Mouse (Mus musculus) megakaryocyte, embryonic 14.5 days (primary cell): ENCODE data around the gene Csk. TPM values are rescaled to one million over a fixed set of nuclear protein-coding genes. Genes with fewer than 3 reads are reported as not detected.

ENCODE experiments used
- H3K27me3 ChIP-seq: replicated peaks from 2 replicates; pipeline ENCODE3; 2012; ENCODE audit warnings: inconsistent platforms
- H3K36me3 ChIP-seq: replicated peaks from 2 replicates; pipeline ENCODE3; 2012; ENCODE audit warnings: low read length, inconsistent platforms, mixed read lengths
- H3K4me1 ChIP-seq: 2 replicates; pipeline ENCODE4 v1.6.1; 2012; ENCODE audit warnings: inconsistent platforms
- H3K4me3 ChIP-seq: replicated peaks from 2 replicates; pipeline ENCODE3; 2012; ENCODE audit warnings: moderate library complexity, mild to moderate bottlenecking, inconsistent platforms
- H3K9me3 ChIP-seq: 2 replicates; pipeline ENCODE4 v1.6.1; 2012; ENCODE audit warnings: inconsistent platforms
- FLI1 ChIP-seq: IDR thresholded peaks from 2 replicates; pipeline ENCODE4 v1.6.1; 2012; ENCODE audit warnings: low read length, inconsistent platforms, mixed read lengths
- GATA1 ChIP-seq: IDR thresholded peaks from 3 replicates; pipeline ENCODE4 v1.6.1; 2012; ENCODE audit warnings: mixed read lengths, low read length, inconsistent platforms, borderline replicate concordance
- polyA plus RNA-seq: library from polyadenylated mRNA; stranded (reverse); fragments of >175 nt; gene quantifications from 2 replicates; pipeline ENCODE4 v1.2.3, GENCODE M21; 2012; ENCODE audit warnings: low replicate concordance; ENCODE audit not compliant: insufficient read depth

The Csk gene
- polyA plus RNA-seq, 1 experiment: 400 TPM

- Histone ChIP-seq H3K27me3 (no peaks in the 10 kb centered on the region), H3K36me3 (peaks cover 82% of the 10 kb centered on the region), H3K4me3 (peak overlapping the region; percentile 28), H3K4me1 (peaks cover 74% of the 10 kb centered on the region), H3K9me3 (peaks cover 9% of the 10 kb centered on the region; the same call in 1 of the 2 replicates)
- no peak for TF ChIP-seq GATA1
- TF ChIP-seq FLI1: no peak
These were observed 27.5 kb downstream of the Csk start for GRCm38 (mm10) chr9:57625674-57626500.

- H3K9me3 ChIP-seq: peaks cover 9% of the 10 kb centered on the region; the same call in 1 of the 2 replicates
- H3K36me3 ChIP-seq: peaks cover 78% of the 10 kb centered on the region
- no peak for TF ChIP-seq FLI1
- no peak overlapping the region for H3K4me3 ChIP-seq
- no peaks in the 10 kb centered on the region for H3K27me3 ChIP-seq
- H3K4me1 ChIP-seq: peaks cover 72% of the 10 kb centered on the region
These were observed 29.1 kb downstream of the Csk start for GRCm38 (mm10) chr9:57624295-57624694.

- Histone ChIP-seq H3K36me3 (peaks cover 42% of the 10 kb centered on the region), H3K4me3 (no peak within 1 kb of the TSS), H3K9me3 (peaks cover 9% of the 10 kb centered on the region; the same call in 1 of the 2 replicates), H3K4me1 (peaks cover 74% of the 10 kb centered on the region), H3K27me3 (peaks cover 2% of the 10 kb centered on the region)
- TF ChIP-seq GATA1: no peak
- no peak for TF ChIP-seq FLI1
These were observed 32.8 kb downstream of the Csk start, which contains the start of gene Lman1l for GRCm38 (mm10) chr9:57620674-57621073. TSS of gene Lman1l (minus strand) at chr9:57620774.

DNA sequence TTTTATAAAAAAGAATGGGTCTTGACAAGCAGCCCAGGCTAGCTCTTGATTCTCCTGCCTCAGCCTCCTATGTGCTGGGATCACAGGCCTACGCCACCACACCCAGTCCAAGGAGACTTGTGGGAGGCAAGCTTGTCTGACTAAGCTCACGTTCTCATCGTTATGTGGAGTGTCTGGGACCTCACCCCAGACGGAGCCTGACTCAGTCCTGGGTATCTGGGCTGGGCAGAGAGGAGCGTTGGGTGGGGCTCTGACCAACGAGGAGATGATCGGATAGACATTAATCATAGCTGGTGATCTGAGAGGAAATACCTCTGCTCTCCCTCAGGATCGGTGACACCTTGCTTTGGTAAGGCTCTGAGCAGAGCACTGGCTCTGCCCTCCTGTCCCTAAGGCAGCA lies 34.6 kb downstream of the Csk start:
- Histone ChIP-seq H3K36me3 (peaks cover 24% of the 10 kb centered on the region), H3K27me3 (peaks cover 8% of the 10 kb centered on the region), H3K4me3 (peak overlapping the region; percentile 46), H3K9me3 (peaks cover 7% of the 10 kb centered on the region; the same call in 1 of the 2 replicates), H3K4me1 (peaks cover 78% of the 10 kb centered on the region)
- TF ChIP-seq GATA1 (no peak), FLI1 (no peak)

DNA sequence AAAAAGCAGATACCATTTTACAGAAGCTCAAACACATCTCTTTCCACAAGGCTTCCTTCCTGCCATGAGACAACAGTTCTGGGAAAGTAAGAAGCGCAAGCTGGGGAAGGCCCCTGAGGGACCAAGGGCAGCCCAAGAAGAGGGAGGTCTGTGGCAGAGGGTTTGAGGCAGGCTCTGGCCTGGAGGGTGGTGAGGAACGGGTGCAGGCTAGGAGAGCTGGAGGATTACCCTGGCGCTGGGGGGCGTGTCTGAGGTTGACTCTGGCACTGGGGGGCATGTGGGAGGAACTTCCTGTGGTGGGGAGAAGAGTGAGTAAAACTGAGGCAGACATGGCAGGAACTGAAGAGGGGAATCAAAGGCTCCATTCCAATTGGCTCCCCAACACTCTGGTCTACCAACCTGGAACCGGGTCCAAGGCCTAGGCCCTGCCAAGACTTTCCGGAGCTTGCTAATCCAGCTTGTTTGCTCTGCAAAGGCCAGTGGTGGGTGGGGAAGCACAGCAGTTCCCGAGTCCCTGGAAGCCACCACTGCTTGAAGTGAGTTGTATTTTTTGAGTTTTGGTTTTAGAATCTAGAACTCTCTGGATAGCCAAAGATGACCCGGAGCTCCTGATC lies 35.8 kb downstream of the Csk start:
- peaks cover 14% of the 10 kb centered on the region for H3K36me3 ChIP-seq
- no peaks in the 10 kb centered on the region for H3K9me3 ChIP-seq
- H3K4me3 ChIP-seq: peak overlapping the region; percentile 81
- H3K4me1 ChIP-seq: peaks cover 82% of the 10 kb centered on the region
- TF ChIP-seq FLI1 (no peak), GATA1 (no peak)
- H3K27me3 ChIP-seq: peaks cover 15% of the 10 kb centered on the region

DNA sequence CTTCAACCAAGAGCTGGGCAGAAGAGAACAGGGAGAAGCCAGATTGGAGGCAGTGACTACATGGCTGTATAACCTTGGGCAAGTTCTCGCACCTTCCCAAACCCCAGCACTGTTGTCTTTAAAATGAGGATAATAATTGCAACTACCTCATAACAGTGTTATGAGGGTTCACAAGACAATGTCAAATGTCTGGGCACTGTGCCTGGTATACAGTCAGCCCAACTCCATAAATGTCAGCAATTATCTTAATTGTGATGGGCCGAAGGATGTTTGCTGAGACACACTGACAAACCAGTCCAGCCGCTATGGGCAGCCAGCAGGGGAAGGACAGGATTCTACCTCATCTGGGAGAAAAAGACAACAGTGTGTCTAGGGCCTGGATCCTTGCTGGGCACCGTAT lies 38.6 kb downstream of the Csk start:
- Histone ChIP-seq H3K9me3 (no peaks in the 10 kb centered on the region), H3K36me3 (peaks cover 1% of the 10 kb centered on the region), H3K4me3 (no peak overlapping the region), H3K27me3 (peaks cover 37% of the 10 kb centered on the region), H3K4me1 (peaks cover 94% of the 10 kb centered on the region)
- TF ChIP-seq GATA1: no peak

DNA sequence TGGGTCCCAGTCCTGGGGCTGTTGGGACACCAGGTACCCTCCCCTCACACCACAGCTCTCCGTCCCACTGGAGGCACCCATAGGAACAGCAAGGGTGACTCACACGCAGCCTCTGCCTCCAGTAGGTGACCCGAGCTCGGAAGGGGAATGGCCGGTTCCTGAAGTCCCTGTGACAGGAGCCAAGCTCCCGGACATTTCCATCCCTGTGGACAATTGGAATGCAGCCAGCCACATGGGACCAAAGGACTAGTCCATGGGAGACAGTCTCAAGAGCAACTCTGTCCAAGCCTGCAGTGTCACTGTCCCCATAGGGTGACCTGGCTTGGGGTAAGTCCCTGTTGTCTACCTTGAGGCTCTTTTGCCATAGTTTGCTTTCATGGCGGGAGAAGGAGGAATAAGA lies 39.5 kb downstream of the Csk start:
- TF ChIP-seq GATA1: no peak
- no peak for TF ChIP-seq FLI1
- no peaks in the 10 kb centered on the region for H3K9me3 ChIP-seq
- no peak overlapping the region for H3K4me3 ChIP-seq
- H3K4me1 ChIP-seq: peaks cover 95% of the 10 kb centered on the region
- peaks cover 43% of the 10 kb centered on the region for H3K27me3 ChIP-seq
- no peaks in the 10 kb centered on the region for H3K36me3 ChIP-seq

- Histone ChIP-seq H3K36me3 (no peaks in the 10 kb centered on the region), H3K4me3 (no peak overlapping the region), H3K9me3 (no peaks in the 10 kb centered on the region), H3K27me3 (peaks cover 54% of the 10 kb centered on the region), H3K4me1 (peaks cover 81% of the 10 kb centered on the region)
- no peak for TF ChIP-seq GATA1
- TF ChIP-seq FLI1: no peak
These were observed 40.8 kb downstream of the Csk start for GRCm38 (mm10) chr9:57612587-57612986.

- H3K27me3 ChIP-seq: peaks cover 70% of the 10 kb centered on the region
- TF ChIP-seq FLI1 (no peak), GATA1 (no peak)
These were observed 43.0 kb downstream of the Csk start for GRCm38 (mm10) chr9:57610359-57610826.

DNA sequence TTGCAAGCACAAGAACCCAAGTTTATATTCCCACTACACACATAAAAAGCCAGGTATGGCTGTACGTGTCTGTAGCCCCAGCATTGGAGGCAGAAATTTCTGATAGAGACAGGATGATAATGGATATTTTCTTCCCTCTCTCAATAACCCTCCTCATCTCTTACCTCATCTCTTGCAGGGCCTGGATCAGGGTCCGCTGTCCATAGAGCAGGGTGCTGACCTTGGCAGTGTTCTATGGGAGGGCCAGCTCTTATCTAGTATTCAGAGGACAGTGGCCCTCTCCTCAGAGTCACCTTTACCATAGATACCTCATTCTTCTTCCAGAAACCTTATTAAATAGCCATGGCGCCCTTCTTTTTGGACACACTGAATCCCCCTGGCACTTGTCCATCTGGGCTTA lies 43.6 kb downstream of the Csk start:
- Histone ChIP-seq H3K9me3 (no peaks in the 10 kb centered on the region), H3K4me3 (no peak overlapping the region), H3K27me3 (peaks cover 76% of the 10 kb centered on the region), H3K36me3 (no peaks in the 10 kb centered on the region), H3K4me1 (peaks cover 60% of the 10 kb centered on the region)
- TF ChIP-seq FLI1 (no peak), GATA1 (no peak)

More at GRCm38 (mm10) chr9:57610359-57610826, 43.0 kb downstream of the Csk start:
- Histone ChIP-seq H3K36me3 (no peaks in the 10 kb centered on the region), H3K4me1 (peaks cover 66% of the 10 kb centered on the region), H3K4me3 (no peak overlapping the region), H3K9me3 (no peaks in the 10 kb centered on the region)
